Mouse (Mus musculus) bone marrow, adult 2 months (tissue): ENCODE measurements around the gene Psen1.

Experiments used
- CTCF ChIP-seq: fragments of 200-500 bp; IDR thresholded peaks from 2 replicates; pipeline ENCODE4 v1.5.1; 2011; ENCODE audit warnings: low read length, control low read depth; ENCODE audit not compliant: control insufficient read depth, insufficient read depth
- POLR2A ChIP-seq: fragments of 200-500 bp; IDR thresholded peaks from 2 replicates; pipeline ENCODE4 v1.6.1; 2011; ENCODE audit warnings: low read depth, mild to moderate bottlenecking, control low read depth, low read length, borderline replicate concordance; ENCODE audit not compliant: control insufficient read depth

GRCm38 (mm10) chr12:83749186-83749585 lies 61.2 kb downstream of the Psen1 start:
- TF ChIP-seq CTCF (no peak), POLR2A (no peak)
